In the genomic region with DNA sequence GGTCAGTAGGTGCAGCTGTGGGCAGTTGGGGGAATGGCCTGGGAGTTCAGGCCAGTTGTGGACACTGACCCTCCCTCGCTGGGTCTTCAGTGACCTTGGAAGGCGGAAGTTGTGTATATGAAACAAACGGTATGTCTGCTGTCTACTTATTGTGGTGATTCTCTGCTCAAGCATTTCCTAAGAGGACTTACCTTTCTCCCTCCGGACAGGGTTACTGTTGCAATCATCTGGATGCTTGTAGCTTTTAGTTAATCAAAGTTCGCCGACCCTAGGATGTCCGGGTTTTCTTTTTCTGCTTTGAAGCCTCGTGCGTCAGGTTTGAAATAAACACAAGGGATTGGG, we compare ENCODE assay signal across 8 mouse cellular contexts. TPM values are rescaled to one million over a fixed set of nuclear protein-coding genes. Genes with fewer than 3 reads are reported as not detected.
DNase-seq lines count a peak whose midpoint lies in the region; ATAC-seq and TF ChIP-seq lines count a peak whose summit lies in the region.

No protein-coding gene starts in this region.

- peak overlapping the region; percentile 89 for H3K27ac ChIP-seq in heart, adult 2 months
- H3K27ac ChIP-seq in forebrain, embryonic 16.5 days (ENCODE audit: low read length), result no peak overlapping the region

- no peak for DNase-seq in heart, adult 2 months
- no peak for DNase-seq in heart, postnatal 4 days
- no peak for DNase-seq in left cerebral cortex, postnatal 14 days (ENCODE audit: low spot score in 2 of 2)
- no peak for DNase-seq in adrenal gland, postnatal 25 days
- no peak for DNase-seq in adrenal gland, postnatal 4 days (ENCODE audit: low spot score in 2 of 2)

- no peaks in the 10 kb centered on the region for H3K36me3 ChIP-seq in heart, adult 2 months (ENCODE audit: control insufficient read depth, insufficient read depth, low read length)
- H3K36me3 ChIP-seq in E14TG2a.4 (ENCODE audit: insufficient read depth, low read length), result peaks cover 3% of the 10 kb centered on the region; the same call in 1 of the 2 replicates
- H3K36me3 ChIP-seq in forebrain, embryonic 16.5 days (ENCODE audit: control insufficient read depth, insufficient read depth), result no peaks in the 10 kb centered on the region

- WGBS in heart, adult 2 months, result 2% methylated on average over 9 of the region's 9 CpGs
- 13% methylated on average over 9 of the region's 9 CpGs for WGBS in forebrain, embryonic 16.5 days

- intact Hi-C loops in heart, adult 2 months (cut with DNase I), result loop anchor here (5.0 kb wide), 2 partner anchors 36 to 84 kb away; no protein-coding TSS in a partner anchor
- intact Hi-C loops in left cerebral cortex, postnatal 14 days (cut with DNase I), result no loop called here

- 0 out of 2 replicates have a peak, but pooled peaks have one; percentile 17 for ATAC-seq in forebrain, embryonic 16.5 days
- ATAC-seq in megakaryocyte, adult 5-6 weeks (ENCODE audit: poor library complexity, severe bottlenecking), result peak; percentile 78

- TF ChIP-seq CTCF in heart, adult 2 months (IDR thresholded peaks at IDR 0.05), result no peak
- no peak for TF ChIP-seq CTCF in E14TG2a.4 (conservative IDR thresholded peaks at IDR 0.05; ENCODE audit: low read length)

- H3K9ac ChIP-seq in heart, adult 2 months (ENCODE audit: low read depth, low read length), result peak overlapping the region; percentile 94
- H3K9ac ChIP-seq in forebrain, embryonic 16.5 days (replicated peaks; ENCODE audit: low read depth, low read length), result peak overlapping the region; percentile 48

- H3K4me3 ChIP-seq in heart, adult 2 months, result peak overlapping the region; percentile 87
- H3K4me3 ChIP-seq in E14TG2a.4 (replicated peaks; ENCODE audit: low read length), result peak overlapping the region; percentile 84
- peak overlapping the region; percentile 58 for H3K4me3 ChIP-seq in forebrain, embryonic 16.5 days (replicated peaks; ENCODE audit: low read length)

- no peaks in the 10 kb centered on the region for H3K27me3 ChIP-seq in heart, adult 2 months (ENCODE audit: control insufficient read depth, insufficient read depth, low read length)
- peaks cover 7% of the 10 kb centered on the region; the same call in 1 of the 2 replicates for H3K27me3 ChIP-seq in E14TG2a.4 (ENCODE audit: insufficient read depth, low read length)
- no peaks in the 10 kb centered on the region for H3K27me3 ChIP-seq in forebrain, embryonic 16.5 days (replicated peaks; ENCODE audit: control insufficient read depth, insufficient read depth, low read length)

- H3K79me2 ChIP-seq in heart, adult 2 months (replicated peaks; ENCODE audit: control insufficient read depth, insufficient read depth, low read length), result no peaks in the 10 kb centered on the region; the same call in 1 of the 2 replicates

- no peaks in the 10 kb centered on the region for H3K9me3 ChIP-seq in E14TG2a.4 (ENCODE audit: low read length)
- no peaks in the 10 kb centered on the region for H3K9me3 ChIP-seq in forebrain, embryonic 16.5 days (ENCODE audit: control insufficient read depth, low read length)

- H3K4me1 ChIP-seq in heart, adult 2 months (ENCODE audit: control insufficient read depth, insufficient read depth, low read length), result no peaks in the 10 kb centered on the region
- peaks cover 9% of the 10 kb centered on the region for H3K4me1 ChIP-seq in E14TG2a.4 (replicated peaks; ENCODE audit: low read depth, low read length)
- H3K4me1 ChIP-seq in forebrain, embryonic 16.5 days (replicated peaks; ENCODE audit: control insufficient read depth, insufficient read depth, low read length), result no peaks in the 10 kb centered on the region

- H3K4me2 ChIP-seq in forebrain, embryonic 16.5 days (ENCODE audit: low read length), result peak overlapping the region; percentile 92

- TF ChIP-seq POLR2A in heart, adult 2 months (IDR thresholded peaks at IDR 0.05; ENCODE audit: insufficient read depth, low read depth, low read length), result no peak

- TF ChIP-seq EP300 in heart, adult 2 months (IDR thresholded peaks at IDR 0.05; ENCODE audit: insufficient read depth, low read depth, low read length), result no peak

RNA-seq across cellular contexts. Expression of a gene that starts 0.5 kb away (rescaled TPM):
- 10 to 100 TPM; 15.7 to 16.4 TPM for total RNA-seq in heart, adult 2 months (2021)
- 8.2 and 13.3 TPM in 2 replicates for polyA plus RNA-seq in heart, adult 2 months (2012; rRNA removed)
- 10 to 100 TPM; 24.8 to 26.6 TPM for total RNA-seq in heart, postnatal 4 days (2021)
- 4.3 and 4.6 TPM in 2 replicates for polyA plus RNA-seq in forebrain, embryonic 16.5 days (2015; fragmentation: Nextera tagmentation; extraction: Ambion mirVana)
- 27.7 and 29.0 TPM in 2 replicates for total RNA-seq in megakaryocyte, adult 5-6 weeks (2015)
- total RNA-seq in megakaryocyte, adult 5-6 weeks (2017), result 28.0 and 31.5 TPM in 2 replicates
- 1 to 10 TPM; 6.8 to 7.9 TPM for total RNA-seq in left cerebral cortex, postnatal 14 days (2021)
- total RNA-seq in adrenal gland, postnatal 25 days (2021), result 8.8 and 16.0 TPM in 2 replicates
- total RNA-seq in adrenal gland, postnatal 4 days (2021), result 10 to 100 TPM; 26.0 to 30.2 TPM

RNA-seq across cellular contexts. Expression of a gene that starts 47.9 kb away (rescaled TPM):
- total RNA-seq in heart, adult 2 months (2021), result 100 to 1,000 TPM; 357 to 416 TPM
- 285 and 532 TPM in 2 replicates for polyA plus RNA-seq in heart, adult 2 months (2012; rRNA removed)
- 100 to 1,000 TPM; 389 to 397 TPM for total RNA-seq in heart, postnatal 4 days (2021)
- 383 and 423 TPM in 2 replicates for polyA plus RNA-seq in forebrain, embryonic 16.5 days (2015; fragmentation: Nextera tagmentation; extraction: Ambion mirVana)
- total RNA-seq in megakaryocyte, adult 5-6 weeks (2015), result 591 and 690 TPM in 2 replicates
- 864 and 938 TPM in 2 replicates for total RNA-seq in megakaryocyte, adult 5-6 weeks (2017)
- total RNA-seq in left cerebral cortex, postnatal 14 days (2021), result 100 to 1,000 TPM; 239 to 248 TPM
- 377 and 397 TPM in 2 replicates for total RNA-seq in adrenal gland, postnatal 25 days (2021)
- 100 to 1,000 TPM; 363 to 371 TPM for total RNA-seq in adrenal gland, postnatal 4 days (2021)
